ENCODE assay signal across 9 mouse cellular contexts in the genomic region with DNA sequence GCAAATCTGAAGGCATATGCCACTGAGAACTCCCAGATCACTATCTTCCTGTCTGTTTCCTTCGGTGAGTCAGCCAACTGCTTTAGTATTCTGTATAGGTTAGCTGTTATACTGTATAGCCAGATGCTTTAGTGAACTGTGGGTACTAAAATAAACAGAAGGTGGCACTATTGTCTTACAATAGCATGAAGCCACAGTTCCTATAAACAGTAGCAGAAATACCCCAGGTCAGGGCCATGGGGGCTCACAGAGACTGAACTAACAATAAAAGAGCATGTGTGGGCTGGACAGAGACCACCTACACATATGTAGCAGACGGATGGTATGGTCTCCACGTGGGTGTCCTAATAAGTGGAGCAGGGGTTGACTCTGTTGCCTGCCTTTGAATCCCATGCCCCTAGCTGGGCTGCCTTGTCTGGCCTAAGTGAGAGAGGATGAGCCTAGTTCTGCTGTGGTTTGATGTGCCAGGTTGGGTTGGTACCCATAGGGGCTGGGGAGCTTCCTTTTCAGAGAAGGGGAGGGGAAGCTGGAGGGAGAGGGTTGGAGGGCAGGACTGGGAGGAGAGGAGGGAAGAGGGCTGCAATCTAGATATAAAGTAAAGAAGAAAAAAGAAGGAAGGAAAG.
A peak's percentile ranks its signal among the peaks of the same experiment; 100 is the strongest.
DNase-seq lines count a peak whose midpoint lies in the region; ATAC-seq and TF ChIP-seq lines count a peak whose summit lies in the region.
"Had no signal": no experiment of that assay in that cellular context is flagged by ENCODE, and none has a peak within 500 bp of the region (broad histone marks: within the 10 kb centered on the region; RNA-seq: fewer than 3 reads in every experiment).

No protein-coding gene starts in this region.

- intact Hi-C loops in heart, adult 2 months (cut with DNase I): loop anchor here (5.0 kb wide), 1 partner anchor 202 kb away; a partner anchor contains a TSS
- intact Hi-C loops in heart, postnatal 14 days (cut with DNase I): loop anchor here (5.0 kb wide), 1 partner anchor 202 kb away; a partner anchor contains a TSS

- H3K4me1 ChIP-seq in heart, adult 2 months (ENCODE audit: control insufficient read depth, insufficient read depth, low read length): no peaks in the 10 kb centered on the region
- H3K4me1 ChIP-seq in embryonic facial prominence, embryonic 13.5 days: no peaks in the 10 kb centered on the region
- no peaks in the 10 kb centered on the region for H3K4me1 ChIP-seq in liver, embryonic 13.5 days (replicated peaks)
- H3K4me1 ChIP-seq in stomach, embryonic 14.5 days (ENCODE audit: control insufficient read depth, insufficient read depth, low read length): no peaks in the 10 kb centered on the region

- TF ChIP-seq EP300 in heart, adult 2 months (IDR thresholded peaks at IDR 0.05; ENCODE audit: insufficient read depth, low read depth, low read length): no peak

- H3K27ac ChIP-seq in heart, adult 2 months: no peak overlapping the region
- H3K27ac ChIP-seq in embryonic facial prominence, embryonic 13.5 days: no peak overlapping the region
- H3K27ac ChIP-seq in liver, embryonic 13.5 days: no peak overlapping the region
- no peak overlapping the region for H3K27ac ChIP-seq in stomach, embryonic 14.5 days (ENCODE audit: low read length)

- ATAC-seq in activated CD4-positive, CD25-positive, alpha-beta regulatory T cell, adult 4 months: peak; percentile 23
- peak; percentile 48; the same call in 1 of the 2 replicates for ATAC-seq in embryonic facial prominence, embryonic 13.5 days (ENCODE audit: insufficient number of reproducible peaks, insufficient read depth, low FRiP score, low TSS enrichment, low read depth)
- peak; percentile 29; the same call in 1 of the 2 replicates for ATAC-seq in liver, embryonic 13.5 days (ENCODE audit: low read depth)
- peak; percentile 49; the same call in 1 of the 2 replicates for ATAC-seq in stomach, embryonic 14.5 days (ENCODE audit: insufficient number of reproducible peaks, insufficient read depth, low FRiP score, low read depth)

- H3K79me2 ChIP-seq in heart, adult 2 months (replicated peaks; ENCODE audit: control insufficient read depth, insufficient read depth, low read length): no peaks in the 10 kb centered on the region

- H3K9ac ChIP-seq in heart, adult 2 months (ENCODE audit: low read depth, low read length): no peak overlapping the region
- no peak overlapping the region for H3K9ac ChIP-seq in embryonic facial prominence, embryonic 13.5 days
- H3K9ac ChIP-seq in liver, embryonic 13.5 days: no peak overlapping the region
- H3K9ac ChIP-seq in stomach, embryonic 14.5 days (replicated peaks; ENCODE audit: low read depth, low read length): no peak overlapping the region

- DNase-seq in heart, adult 2 months: no peak
- no peak for DNase-seq in heart, postnatal 14 days
- DNase-seq in induced T-regulatory cell, adult 2 months (ENCODE audit: low read depth): peak; percentile 34
- peak; percentile 1 for DNase-seq in liver, embryonic 13.5 days
- DNase-seq in adrenal gland, postnatal 25 days: no peak

- WGBS in heart, adult 2 months: 14% methylated on average over 3 of the region's 3 CpGs
- 12% methylated on average over 3 of the region's 3 CpGs for WGBS in embryonic facial prominence, embryonic 13.5 days
- 11% methylated on average over 3 of the region's 3 CpGs for WGBS in liver, embryonic 13.5 days (ENCODE audit: insufficient replicate concordance)
- WGBS in stomach, embryonic 14.5 days: 19% methylated on average over 3 of the region's 3 CpGs

- H3K27me3 ChIP-seq in heart, adult 2 months (ENCODE audit: control insufficient read depth, insufficient read depth, low read length): no peaks in the 10 kb centered on the region
- H3K27me3 ChIP-seq in embryonic facial prominence, embryonic 13.5 days: no peaks in the 10 kb centered on the region
- no peaks in the 10 kb centered on the region for H3K27me3 ChIP-seq in liver, embryonic 13.5 days
- H3K27me3 ChIP-seq in stomach, embryonic 14.5 days (ENCODE audit: control insufficient read depth, insufficient read depth, low read length): no peaks in the 10 kb centered on the region

- no peaks in the 10 kb centered on the region for H3K9me3 ChIP-seq in embryonic facial prominence, embryonic 13.5 days
- no peaks in the 10 kb centered on the region for H3K9me3 ChIP-seq in liver, embryonic 13.5 days (replicated peaks)
- H3K9me3 ChIP-seq in stomach, embryonic 14.5 days (ENCODE audit: control insufficient read depth, low read depth, low read length): no peaks in the 10 kb centered on the region
- H3K9me3 ChIP-seq: G1E had no signal

- TF ChIP-seq POLR2A in heart, adult 2 months (IDR thresholded peaks at IDR 0.05; ENCODE audit: insufficient read depth, low read depth, low read length): no peak

- no peaks in the 10 kb centered on the region for H3K36me3 ChIP-seq in heart, adult 2 months (ENCODE audit: control insufficient read depth, insufficient read depth, low read length)
- no peaks in the 10 kb centered on the region for H3K36me3 ChIP-seq in embryonic facial prominence, embryonic 13.5 days
- H3K36me3 ChIP-seq in liver, embryonic 13.5 days: no peaks in the 10 kb centered on the region
- no peaks in the 10 kb centered on the region for H3K36me3 ChIP-seq in stomach, embryonic 14.5 days (ENCODE audit: control insufficient read depth, insufficient read depth, low read length)
- H3K36me3 ChIP-seq: G1E had no signal

- peak; percentile 62 for TF ChIP-seq CTCF in heart, adult 2 months (IDR thresholded peaks at IDR 0.05)

- no peak overlapping the region for H3K4me3 ChIP-seq in heart, adult 2 months
- H3K4me3 ChIP-seq in embryonic facial prominence, embryonic 13.5 days: no peak overlapping the region
- no peak overlapping the region for H3K4me3 ChIP-seq in liver, embryonic 13.5 days (replicated peaks)
- H3K4me3 ChIP-seq in stomach, embryonic 14.5 days (ENCODE audit: low read depth, low read length): no peak overlapping the region

- no peak overlapping the region for H3K4me2 ChIP-seq in embryonic facial prominence, embryonic 13.5 days
- H3K4me2 ChIP-seq in liver, embryonic 13.5 days: no peak overlapping the region
- no peak overlapping the region for H3K4me2 ChIP-seq in stomach, embryonic 14.5 days (replicated peaks; ENCODE audit: low read depth, low read length)

Comparison
In these comparisons a context has a peak if more than half of its experiments do, and no peak if none do; other contexts are left out.
1. DNase-seq: peak in induced T-regulatory cell, adult 2 months (single experiment) and liver, embryonic 13.5 days (single experiment); none in heart, adult 2 months (0 of 2), heart, postnatal 14 days (0 of 2) and adrenal gland, postnatal 25 days (single experiment).
2. Peak in every context shown above with its lines, with median percentiles within 50 percentile points of each other: ATAC-seq.